Mouse (Mus musculus): ENCODE measurements around the gene Gm8247. TPM values are rescaled to one million over a fixed set of nuclear protein-coding genes. Genes with fewer than 3 reads are reported as not detected.
"Not testable (repeated sequence)": the region's sequence is repeated elsewhere in the genome, so short reads cannot be mapped to it uniquely, and the experiment has no call there.

The Gm8247 gene
- not detected in 2 replicates for polyA plus RNA-seq (2012; rRNA removed)

DNA sequence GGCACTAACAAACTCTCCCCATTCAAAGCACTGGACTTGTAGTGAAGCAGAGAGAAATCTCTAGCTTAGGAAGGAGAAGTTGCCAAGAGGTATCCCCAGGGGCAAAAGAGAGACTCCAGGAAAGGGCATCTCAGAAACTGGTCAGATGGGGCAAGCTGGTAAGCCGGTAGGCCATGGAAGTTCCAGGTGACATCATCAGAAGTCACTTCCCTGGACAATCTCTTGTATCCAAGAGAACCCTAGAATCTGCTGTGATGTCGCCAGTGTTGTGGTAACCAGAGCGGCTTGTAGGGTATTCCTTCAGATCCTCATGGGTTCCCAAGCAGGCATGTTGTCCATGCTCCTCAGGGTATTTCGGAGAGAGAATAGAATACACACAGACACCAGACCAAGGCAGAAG lies at the start of gene Gm8247:
Gene Gm8247, plus strand, starts transcription at position 301 of the 400 bp plus-strand sequence.
- H3K4me1 ChIP-seq (ENCODE audit: control insufficient read depth, insufficient read depth, low read length); H3K27ac ChIP-seq (ENCODE audit: insufficient read depth, low read length); H3K4me3 ChIP-seq (ENCODE audit: insufficient read depth, low read length): not testable (repeated sequence)

DNA sequence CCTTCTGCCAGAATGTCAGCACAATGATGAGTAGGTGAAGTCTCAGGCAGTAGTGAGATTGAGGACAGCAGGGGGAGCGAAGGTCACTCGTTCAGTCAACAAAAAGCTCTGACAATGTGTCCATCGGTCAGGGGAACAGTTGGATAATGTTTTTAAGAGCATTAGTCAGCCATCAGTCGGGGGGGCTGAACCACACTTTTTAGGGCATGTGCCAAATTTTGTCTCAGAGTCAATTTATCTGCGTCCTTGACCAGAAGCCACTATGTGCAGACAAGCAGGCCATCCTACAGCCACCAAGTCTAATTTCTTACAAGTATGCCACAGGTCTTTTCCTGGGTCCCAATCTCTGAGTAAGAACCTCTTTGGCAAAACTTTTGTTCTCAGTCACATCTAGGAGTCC lies 35.0 kb upstream of the Gm8247 start:
- not testable (repeated sequence) for H3K4me3 ChIP-seq (ENCODE audit: insufficient read depth, low read length); H3K27ac ChIP-seq (ENCODE audit: insufficient read depth, low read length); H3K4me1 ChIP-seq (ENCODE audit: control insufficient read depth, insufficient read depth, low read length)

DNA sequence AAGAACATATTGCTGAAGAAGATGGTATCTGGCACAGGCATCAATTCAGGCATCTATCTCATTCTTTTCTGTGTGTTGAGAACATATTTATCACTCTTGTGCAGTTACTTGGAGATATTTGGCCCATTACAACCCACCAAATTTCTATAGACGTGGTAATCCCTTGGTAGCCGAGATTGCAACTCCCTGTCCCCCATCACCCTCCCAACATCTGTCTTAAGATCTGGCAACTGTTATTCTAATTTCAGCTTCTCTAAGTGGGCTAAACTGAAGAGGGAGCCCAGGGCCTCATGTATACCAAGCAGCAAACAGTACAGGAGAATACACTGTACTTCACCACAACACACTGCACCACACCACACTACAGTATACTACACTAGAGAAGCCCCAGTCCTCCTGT lies 8.8 kb downstream of the Gm8247 start:
- not testable (repeated sequence) for H3K4me1 ChIP-seq (ENCODE audit: control insufficient read depth, insufficient read depth, low read length); H3K4me3 ChIP-seq (ENCODE audit: insufficient read depth, low read length); H3K27ac ChIP-seq (ENCODE audit: insufficient read depth, low read length)

DNA sequence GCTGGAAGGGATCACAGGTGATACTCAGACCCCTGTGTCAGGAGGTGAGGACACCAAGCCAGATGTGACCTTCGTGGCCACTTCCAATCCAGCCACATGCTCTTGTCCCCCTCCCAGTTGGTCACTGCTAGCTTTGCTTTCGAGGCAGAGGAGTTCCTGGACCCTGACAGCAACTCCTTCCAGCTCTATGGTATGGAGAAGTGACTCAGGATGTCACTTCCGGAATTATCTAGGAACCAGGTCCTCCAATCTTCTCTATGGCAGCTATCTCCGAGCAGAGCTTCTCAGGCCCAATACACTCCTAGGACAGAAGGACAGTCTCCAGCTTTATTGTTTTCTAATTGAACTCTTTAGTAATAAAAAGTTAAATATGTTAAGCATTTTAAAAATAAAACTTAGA lies 44.8 kb downstream of the Gm8247 start, which contains the start of gene Gm5624:
Gene Gm5624, minus strand, starts transcription at position 202 of the 400 bp plus-strand sequence.
- not testable (repeated sequence) for H3K4me3 ChIP-seq (ENCODE audit: insufficient read depth, low read length); H3K4me1 ChIP-seq (ENCODE audit: control insufficient read depth, insufficient read depth, low read length); H3K27ac ChIP-seq (ENCODE audit: insufficient read depth, low read length)

Other genes with a start within 250 kb of the Gm8247 start
- gene Gm5930, start 244.6 kb upstream of the Gm8247 start, polyA plus RNA-seq (2012; rRNA removed): not detected in 2 replicates
- not detected in 2 replicates for gene Gm8229, start 217.8 kb upstream of the Gm8247 start, polyA plus RNA-seq (2012; rRNA removed)
- not detected in 2 replicates for gene Gm3371, start 172.5 kb upstream of the Gm8247 start, polyA plus RNA-seq (2012; rRNA removed)
- not detected in 2 replicates for gene Gm8232, start 149.5 kb upstream of the Gm8247 start, polyA plus RNA-seq (2012; rRNA removed)
- not detected in 2 replicates for gene BC061237, start 90.7 kb upstream of the Gm8247 start, polyA plus RNA-seq (2012; rRNA removed)
- not detected in 2 replicates for gene Gm17093, start 64.9 kb upstream of the Gm8247 start, polyA plus RNA-seq (2012; rRNA removed)
- gene Gm5624, start 44.8 kb downstream of the Gm8247 start, polyA plus RNA-seq (2012; rRNA removed): not detected in 2 replicates
- gene Gm8257, start 123.3 kb downstream of the Gm8247 start, polyA plus RNA-seq (2012; rRNA removed): not detected in 2 replicates
- gene Gm8267, start 167.2 kb downstream of the Gm8247 start, polyA plus RNA-seq (2012; rRNA removed): not detected in 2 replicates